Mouse (Mus musculus) stomach, postnatal 0 days (tissue): Measurements from ENCODE around the gene Esyt1. TPM values are rescaled to one million over a fixed set of nuclear protein-coding genes. Genes with fewer than 3 reads are reported as not detected.
"Not testable (repeated sequence)": the region's sequence is repeated elsewhere in the genome, so short reads cannot be mapped to it uniquely, and the experiment has no call there.

ENCODE experiments used
- ATAC-seq: fragments of 200-750 bp; cut with Nextera tagmentation; 2 replicates; pipeline ENCODE4 v1.8.0; 2017; ENCODE audit not compliant: low FRiP score, low TSS enrichment
- DNase-seq: peaks from one replicate; pipeline ENCODE4 v3.0.0-alpha.2; 2016; ENCODE audit warnings: low spot score
- H3K27ac ChIP-seq: fragments of 300-500 bp; sonication (generic); replicated peaks from 2 replicates; pipeline ENCODE4 v1.5.1; 2014; ENCODE audit warnings: mild to moderate bottlenecking, control low read depth
- H3K27me3 ChIP-seq: fragments of 300-500 bp; sonication (generic); 2 replicates; pipeline ENCODE4 v1.6.1; 2014; ENCODE audit warnings: low read length; ENCODE audit not compliant: control insufficient read depth, insufficient read depth
- H3K36me3 ChIP-seq: fragments of 300-500 bp; sonication (generic); 2 replicates; pipeline ENCODE4 v1.6.1; 2014; ENCODE audit warnings: low read length, mixed read lengths; ENCODE audit not compliant: control insufficient read depth, insufficient read depth
- H3K4me1 ChIP-seq: fragments of 300-500 bp; sonication (generic); replicated peaks from 2 replicates; pipeline ENCODE4 v1.6.1; 2014; ENCODE audit warnings: antibody characterized with exemption; ENCODE audit not compliant: control insufficient read depth, insufficient read depth
- H3K4me2 ChIP-seq: fragments of 300-500 bp; sonication (generic); replicated peaks from 2 replicates; pipeline ENCODE4 v1.6.1; 2014; ENCODE audit warnings: low read depth, mild to moderate bottlenecking, control low read depth, moderate library complexity
- H3K4me3 ChIP-seq: fragments of 300-500 bp; sonication (generic); 2 replicates; pipeline ENCODE4 v1.5.1; 2014; ENCODE audit warnings: low read depth, low read length, control low read depth
- H3K9ac ChIP-seq: fragments of 300-500 bp; sonication (generic); 2 replicates; pipeline ENCODE4 v1.6.1; 2014; ENCODE audit warnings: mild to moderate bottlenecking, low read length, control low read depth, mixed read lengths
- H3K9me3 ChIP-seq: fragments of 300-500 bp; sonication (generic); 2 replicates; pipeline ENCODE4 v1.6.1; 2016; ENCODE audit warnings: low read length; ENCODE audit not compliant: control insufficient read depth
- CTCF ChIP-seq: IDR thresholded peaks from 2 replicates; pipeline ENCODE4 v1.5.1; 2016; ENCODE audit warnings: antibody characterized with exemption, low read depth, mild to moderate bottlenecking, moderate library complexity
- EP300 ChIP-seq: optimal IDR thresholded peaks from 2 replicates; pipeline ENCODE3; 2016; ENCODE audit warnings: antibody characterized with exemption
- WGBS: fragments of 180-500 bp; shearing (Covaris S2); extraction: QIAGEN DNeasy Blood & Tissue Kit; methylation state at CpG from one replicate; pipeline ENCODE4 v1.1.7; 2014; 5-methylcytosine and 5-hydroxymethylcytosine counted together
- polyA plus RNA-seq: library from polyadenylated mRNA; unstranded; fragments of >200 nt; fragmentation: Nextera tagmentation; extraction: Ambion mirVana; gene quantifications from 2 replicates; pipeline ENCODE4 v1.2.1, GENCODE M21; 2015

The Esyt1 gene
- polyA plus RNA-seq, 1 experiment from 2014 or later = 15.0 TPM

DNA sequence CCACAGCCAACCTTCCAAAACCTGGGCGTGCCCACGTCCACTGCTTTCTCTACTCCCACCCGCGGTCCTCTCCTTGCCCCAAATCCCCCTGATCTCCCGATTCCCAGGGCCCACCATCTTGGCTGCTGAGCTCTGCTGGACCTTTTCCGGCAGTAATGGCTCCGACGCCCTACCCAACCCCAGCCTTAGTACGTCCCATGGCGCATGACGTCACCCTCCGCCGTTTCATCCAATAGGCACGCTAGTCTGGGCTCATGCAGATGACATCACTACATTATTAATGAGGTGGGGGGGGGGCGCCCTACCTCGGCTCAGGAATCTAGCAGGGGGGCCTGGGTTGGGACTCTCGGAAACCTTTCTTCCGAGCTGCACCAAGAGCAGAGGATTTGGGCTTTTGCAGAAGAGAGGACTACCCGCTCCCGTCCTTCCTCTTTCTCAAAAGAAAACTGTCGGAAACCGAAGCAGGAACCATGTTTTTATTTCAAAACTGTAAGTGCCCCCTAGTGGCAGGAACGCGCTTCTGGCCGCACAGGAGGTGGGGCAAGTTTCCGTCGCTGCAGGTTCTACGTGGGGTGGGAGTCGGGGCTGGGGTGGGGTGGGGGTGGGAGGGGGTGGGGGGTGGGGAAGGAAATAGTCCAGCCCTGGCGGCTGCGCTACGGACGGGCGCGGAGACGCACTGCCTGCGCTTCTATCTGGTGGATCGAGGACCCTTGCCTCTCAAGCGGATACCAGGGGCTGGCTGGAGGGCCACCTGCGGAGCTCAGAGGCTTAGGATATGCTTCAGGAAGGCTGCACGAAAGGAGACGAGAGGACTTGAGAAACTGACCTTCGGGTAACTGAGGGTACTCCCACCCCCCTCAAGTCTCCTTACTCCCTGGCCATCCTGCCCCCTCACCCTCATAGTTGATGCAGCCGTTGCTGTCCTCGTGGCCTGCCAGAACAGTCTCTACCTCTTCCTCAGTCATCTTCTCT lies 31.7 kb downstream of the Esyt1 start, which contains the start of gene Myl6:
Myl6 (minus strand) TSS at position 451 of the 972 bp plus-strand sequence.
- Histone ChIP-seq H3K4me2 (peak within 1 kb of the TSS; percentile 85), H3K27me3 (no peaks in the 10 kb centered on the region), H3K4me3 (peak within 1 kb of the TSS; percentile 84), H3K27ac (peak within 1 kb of the TSS; percentile 99), H3K36me3 (peaks cover 15% of the 10 kb centered on the region; the same call in 1 of the 2 replicates), H3K9me3 (no peaks in the 10 kb centered on the region), H3K9ac (peak within 1 kb of the TSS; percentile 97), H3K4me1 (peaks cover 6% of the 10 kb centered on the region; the same call in 1 of the 2 replicates)
- DNase-seq (peak; percentile 98), ATAC-seq (peak; percentile 89)
- WGBS = under 1% methylated on average over 45 of the region's 45 CpGs
- TF ChIP-seq CTCF = peak; percentile 80
- TF ChIP-seq EP300 = peak; percentile 33

DNA sequence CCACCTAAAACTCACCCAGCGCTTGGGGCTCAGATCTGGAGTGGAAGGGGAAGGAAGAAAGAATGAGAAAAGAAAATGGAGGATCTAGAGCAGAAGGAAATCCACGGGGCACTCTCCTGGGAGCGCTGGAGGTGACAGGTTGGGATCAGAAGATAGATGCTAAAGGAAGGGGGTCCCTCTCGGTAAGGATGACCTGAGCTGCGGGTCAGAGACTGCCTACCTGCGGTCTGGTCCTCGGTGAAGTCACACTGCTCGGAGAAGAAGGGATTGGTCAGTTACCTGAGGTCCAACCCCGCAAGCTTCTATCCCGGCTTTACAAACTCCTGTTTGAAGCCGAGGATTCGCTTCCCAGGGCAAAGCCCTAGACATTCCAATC lies 32.4 kb downstream of the Esyt1 start:
- 0% methylated on average over 12 of the region's 12 CpGs for WGBS
- DNase-seq = no peak
- peak overlapping the region; percentile 84 for H3K4me3 ChIP-seq
- H3K27ac ChIP-seq = peak overlapping the region; percentile 99
- peak overlapping the region; percentile 97 for H3K9ac ChIP-seq
- H3K9me3 ChIP-seq = no peaks in the 10 kb centered on the region
- H3K36me3 ChIP-seq = peaks cover 20% of the 10 kb centered on the region; the same call in 1 of the 2 replicates
- H3K27me3 ChIP-seq = no peaks in the 10 kb centered on the region
- ATAC-seq = peak; percentile 39
- H3K4me1 ChIP-seq = peaks cover 4% of the 10 kb centered on the region; the same call in 1 of the 2 replicates
- TF ChIP-seq CTCF (0 out of 2 replicates have a peak, but pooled peaks have one; percentile 0), EP300 (no peak)
- H3K4me2 ChIP-seq = peak overlapping the region; percentile 85

DNA sequence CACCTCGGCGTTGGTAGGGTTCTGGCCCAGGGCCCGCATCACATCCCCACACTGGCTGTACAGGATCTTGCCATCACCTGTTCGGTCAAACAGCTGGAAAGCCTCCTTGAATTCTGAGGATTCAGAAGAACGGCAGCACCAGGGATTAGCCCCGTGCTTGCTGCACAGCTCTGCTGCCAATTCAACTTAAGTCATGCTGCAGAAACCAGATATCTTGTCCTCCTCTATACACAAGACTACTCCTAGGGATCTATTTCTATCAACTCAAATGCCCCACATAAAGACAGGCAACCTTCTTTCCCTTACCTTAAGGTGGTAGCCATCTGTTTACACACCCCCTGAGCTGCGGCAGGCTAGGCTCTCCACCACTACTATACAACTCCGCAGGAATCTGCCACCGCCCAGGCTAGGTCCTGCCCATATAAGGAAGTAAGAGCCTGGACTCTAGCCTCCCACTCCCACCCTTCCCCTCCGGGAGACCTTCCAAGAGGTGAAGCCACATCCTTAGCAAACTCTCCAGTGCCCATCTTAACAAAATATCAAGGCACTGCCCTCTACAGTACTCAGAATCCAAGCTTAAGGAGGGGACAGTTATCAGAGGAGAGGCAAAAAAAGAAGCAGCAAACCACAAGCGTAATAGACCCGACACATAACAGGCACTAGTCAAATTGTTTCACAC lies 32.9 kb downstream of the Esyt1 start:
- H3K4me3 ChIP-seq = peak overlapping the region; percentile 84
- no peaks in the 10 kb centered on the region for H3K9me3 ChIP-seq
- peak; percentile 80 for DNase-seq
- H3K9ac ChIP-seq = peak overlapping the region; percentile 97
- H3K4me1 ChIP-seq = peaks cover 4% of the 10 kb centered on the region; the same call in 1 of the 2 replicates
- TF ChIP-seq EP300 (no peak), CTCF (0 out of 2 replicates have a peak, but pooled peaks have one; percentile 12)
- no peaks in the 10 kb centered on the region for H3K27me3 ChIP-seq
- peak; percentile 72 for ATAC-seq
- 8% methylated on average over 12 of the region's 12 CpGs for WGBS
- peak overlapping the region; percentile 99 for H3K27ac ChIP-seq
- peaks cover 21% of the 10 kb centered on the region; the same call in 1 of the 2 replicates for H3K36me3 ChIP-seq
- peak overlapping the region; percentile 85 for H3K4me2 ChIP-seq

DNA sequence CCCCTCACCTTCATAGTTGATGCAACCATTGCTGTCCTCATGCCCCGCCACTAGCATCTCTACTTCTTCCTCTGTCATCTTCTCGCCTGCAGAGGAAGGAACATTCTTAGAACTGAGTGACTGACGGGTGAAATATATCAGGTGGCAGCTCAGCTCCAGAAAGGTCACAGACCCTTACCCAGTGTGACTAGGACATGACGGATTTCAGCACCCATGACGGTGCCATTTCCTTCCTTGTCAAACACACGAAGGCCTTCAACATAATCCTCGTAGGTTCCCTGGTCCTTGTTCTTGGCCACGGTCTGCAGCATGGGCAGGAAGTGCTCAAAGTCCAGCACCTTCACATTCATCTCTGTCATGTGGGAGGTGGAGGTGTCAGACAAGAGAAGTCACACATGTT lies 33.6 kb downstream of the Esyt1 start:
- peak overlapping the region; percentile 99 for H3K27ac ChIP-seq
- peak overlapping the region; percentile 97 for H3K9ac ChIP-seq
- not testable (repeated sequence) for ATAC-seq, H3K27me3 ChIP-seq, H3K9me3 ChIP-seq, DNase-seq, H3K4me1 ChIP-seq
- H3K4me2 ChIP-seq = peak overlapping the region; percentile 85
- peaks cover 27% of the 10 kb centered on the region for H3K36me3 ChIP-seq
- peak overlapping the region; percentile 84 for H3K4me3 ChIP-seq
- 27% methylated on average over 7 of the region's 8 CpGs for WGBS

DNA sequence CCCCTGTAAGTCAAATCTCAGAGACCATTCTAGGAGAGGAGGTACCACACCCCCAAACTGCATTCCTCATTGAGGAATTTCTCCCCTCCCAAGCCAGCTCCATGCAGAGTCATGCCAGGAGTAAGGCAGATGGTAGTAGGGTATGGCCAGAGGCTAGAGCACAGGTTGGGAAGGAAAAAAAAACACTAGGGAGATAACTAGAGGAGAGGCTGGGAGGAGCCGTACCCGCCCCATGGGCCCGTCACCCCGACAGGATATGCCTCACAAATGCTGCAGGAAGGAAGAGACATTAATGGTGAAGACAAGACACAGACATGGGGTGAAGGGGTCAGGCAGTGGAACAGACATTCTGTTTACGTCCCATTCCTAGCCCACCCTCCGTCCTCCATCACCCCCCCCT lies 34.2 kb downstream of the Esyt1 start:
- no peaks in the 10 kb centered on the region for H3K27me3 ChIP-seq
- peaks cover 29% of the 10 kb centered on the region for H3K36me3 ChIP-seq
- peak overlapping the region; percentile 99 for H3K27ac ChIP-seq
- DNase-seq (no peak), ATAC-seq (no peak)
- H3K4me1 ChIP-seq = peaks cover 4% of the 10 kb centered on the region; the same call in 1 of the 2 replicates
- peak overlapping the region; percentile 59 for H3K9ac ChIP-seq
- 15% methylated on average over 6 of the region's 6 CpGs for WGBS
- TF ChIP-seq EP300 (no peak), CTCF (no peak)
- H3K9me3 ChIP-seq = no peaks in the 10 kb centered on the region
- H3K4me2 ChIP-seq = peak overlapping the region; percentile 85
- peak overlapping the region; percentile 84 for H3K4me3 ChIP-seq
